27 mouse cellular contexts compared by ENCODE assay signal in the genomic region with DNA sequence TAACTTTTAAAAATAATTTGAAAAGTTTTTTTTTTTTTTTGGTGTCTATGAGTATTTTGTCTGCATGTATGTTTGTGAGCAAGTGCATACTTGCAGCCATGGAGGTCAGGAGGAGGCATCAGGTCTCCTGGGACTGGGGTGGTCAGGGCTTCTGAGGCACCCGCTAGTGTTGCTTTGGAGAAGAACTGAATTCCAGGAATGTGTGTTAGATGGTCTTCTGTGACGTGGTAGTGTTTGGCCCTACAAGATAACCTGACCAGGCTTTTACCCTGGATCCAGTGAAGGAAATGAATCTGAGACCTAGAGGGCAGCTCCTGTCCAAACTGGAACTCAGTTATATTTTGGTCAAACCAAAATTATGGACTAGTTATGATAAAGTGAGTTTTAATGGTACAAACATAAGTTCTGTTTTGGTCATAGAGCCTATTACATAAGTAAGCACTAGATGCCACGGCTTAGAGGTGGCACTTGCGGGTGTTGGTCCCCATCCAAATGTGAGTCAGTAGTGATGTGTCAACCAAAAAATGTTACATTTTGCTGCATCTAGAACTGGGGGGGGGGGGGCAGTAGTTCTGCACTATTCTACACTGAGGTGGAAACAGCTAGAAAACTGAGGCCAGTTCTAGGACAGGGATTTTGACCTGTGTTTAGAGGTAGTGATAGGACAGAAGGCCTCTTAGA. TPM values are rescaled to one million over a fixed set of nuclear protein-coding genes. Genes with fewer than 3 reads are reported as not detected.
A peak's percentile ranks its signal among the peaks of the same experiment; 100 is the strongest.
DNase-seq lines count a peak whose midpoint lies in the region; ATAC-seq lines count a peak whose summit lies in the region.
"Had no signal": no experiment of that assay in that cellular context is flagged by ENCODE, and none has a peak within 500 bp of the region (broad histone marks: within the 10 kb centered on the region; RNA-seq: fewer than 3 reads in every experiment).

No protein-coding gene starts in this region.

- H3K27me3 ChIP-seq in kidney, embryonic 16.5 days (ENCODE audit: insufficient read depth, low read length), result no peaks in the 10 kb centered on the region
- H3K27me3 ChIP-seq: forebrain, embryonic 13.5 days; hindbrain, embryonic 12.5 days; intestine, embryonic 15.5 days; lung, embryonic 15.5 days had no signal

- ATAC-seq in kidney, embryonic 16.5 days (ENCODE audit: low FRiP score, low TSS enrichment), result no peak
- ATAC-seq: activated CD4-positive, CD25-positive, alpha-beta regulatory T cell, adult 4 months; CD4-positive, CD25-positive, alpha-beta regulatory T cell, adult 4 months; forebrain, embryonic 13.5 days; hindbrain, postnatal 0 days; intestine, embryonic 15.5 days had no signal

- H3K4me2 ChIP-seq in kidney, embryonic 16.5 days (replicated peaks; ENCODE audit: low read depth, low read length), result no peak overlapping the region
- H3K4me2 ChIP-seq: forebrain, embryonic 13.5 days; heart, embryonic 11.5 days; hindbrain, embryonic 12.5 days; intestine, embryonic 15.5 days; limb, embryonic 12.5 days; lung, embryonic 15.5 days had no signal

- H3K36me3 ChIP-seq in kidney, embryonic 16.5 days (ENCODE audit: insufficient read depth, low read length), result no peaks in the 10 kb centered on the region
- H3K36me3 ChIP-seq: hindbrain, embryonic 12.5 days; intestine, embryonic 15.5 days; limb, embryonic 12.5 days; lung, embryonic 15.5 days had no signal

- H3K9ac ChIP-seq in kidney, embryonic 16.5 days (replicated peaks; ENCODE audit: low read length), result no peak overlapping the region
- H3K9ac ChIP-seq: forebrain, embryonic 13.5 days; hindbrain, embryonic 12.5 days; intestine, embryonic 15.5 days; limb, embryonic 12.5 days; lung, embryonic 15.5 days had no signal

- WGBS in kidney, embryonic 16.5 days, result 91% methylated on average over 4 of the region's 4 CpGs

- H3K27ac ChIP-seq in kidney, embryonic 16.5 days (ENCODE audit: low read length), result no peak overlapping the region
- H3K27ac ChIP-seq: forebrain, embryonic 13.5 days; hindbrain, embryonic 12.5 days; hindbrain, postnatal 0 days; intestine, embryonic 15.5 days; limb, embryonic 12.5 days; stomach, postnatal 0 days had no signal

- no peaks in the 10 kb centered on the region for H3K4me1 ChIP-seq in kidney, embryonic 16.5 days (ENCODE audit: insufficient read depth, low read length)
- H3K4me1 ChIP-seq: forebrain, embryonic 13.5 days; hindbrain, embryonic 12.5 days; intestine, embryonic 15.5 days; limb, embryonic 12.5 days had no signal

- H3K9me3 ChIP-seq in kidney, embryonic 16.5 days (ENCODE audit: low read length), result no peaks in the 10 kb centered on the region
- H3K9me3 ChIP-seq: forebrain, embryonic 13.5 days; hindbrain, embryonic 12.5 days; intestine, embryonic 15.5 days; limb, embryonic 12.5 days; lung, embryonic 15.5 days had no signal

- DNase-seq in lung, postnatal 36 days, result peak; percentile 30
- DNase-seq in lung, postnatal 4 days, result no peak
- peak; percentile 40 for DNase-seq in Muller cell, postnatal 12 days (ENCODE audit: inconsistent ontology term)
- peak; percentile 62 for DNase-seq in adrenal gland, postnatal 14 days
- DNase-seq in kidney, postnatal 14 days, result no peak
- no peak for DNase-seq in right cerebral cortex, postnatal 36 days (ENCODE audit: low spot score in 2 of 2)
- DNase-seq: cerebellum, postnatal 14 days; gastrocnemius, postnatal 14 days; heart, postnatal 36 days; kidney, adult 8-10 months; kidney, postnatal 10 days; midbrain, embryonic 14.5 days; right cerebral cortex, postnatal 25 days; spleen, adult 18-20 months; thymus, adult 18-20 months; thymus, postnatal 36 days had no signal

- no peak overlapping the region for H3K4me3 ChIP-seq in kidney, embryonic 16.5 days (ENCODE audit: low read length)
- H3K4me3 ChIP-seq: forebrain, embryonic 13.5 days; hindbrain, embryonic 12.5 days; intestine, embryonic 15.5 days; limb, embryonic 12.5 days; lung, embryonic 15.5 days had no signal

RNA-seq across cellular contexts. Expression of gene Cnnm2, which starts 38.6 kb away (rescaled TPM):
- total RNA-seq in adrenal gland, postnatal 14 days (2021), result 27.8 and 31.7 TPM in 2 replicates
- 7.3 and 7.9 TPM in 2 replicates for polyA plus RNA-seq in kidney, embryonic 16.5 days (2015; fragmentation: Nextera tagmentation; extraction: Ambion mirVana)

Comparison
In these comparisons a context has a peak if more than half of its experiments do, and no peak if none do; other contexts are left out.
1. DNase-seq: peak in lung, postnatal 36 days (single experiment), Muller cell, postnatal 12 days (single experiment) and adrenal gland, postnatal 14 days (single experiment); none in lung, postnatal 4 days (0 of 2), kidney, postnatal 14 days (single experiment) and right cerebral cortex, postnatal 36 days (0 of 2).